Mouse (Mus musculus) MEL (cell line): ENCODE measurements at regions not wholly inside any gene's neighbourhood (a gene's known extent, or its start where the extent isn't known, plus 50 kb on each side); places are given as distances from the start of the nearest gene placed in this dataset.

Experiments used
- DNase-seq: peaks from one replicate; pipeline ENCODE4 v3.0.0; 2011; ENCODE audit warnings: low read depth, low spot score
- H3K27ac ChIP-seq: 2 replicates; pipeline ENCODE4 v1.5.1; 2012; ENCODE audit warnings: low read depth, mild to moderate bottlenecking, control low read depth, low read length, moderate library complexity; ENCODE audit not compliant: control insufficient read depth
- H3K27me3 ChIP-seq, 2 experiments: fragments of 150-350 bp in 1 of 2; sonication (generic) in 1 of 2; 2 replicates each; pipeline ENCODE4 v1.6.1; 2012; ENCODE audit warnings: low read length in 2 of 2, mild to moderate bottlenecking in 2 of 2, improper control_type of control experiment in 1 of 2, moderate library complexity in 1 of 2; ENCODE audit not compliant: insufficient read depth in 2 of 2, control insufficient read depth in 1 of 2
- H3K36me3 ChIP-seq, 2 experiments: 2 replicates each; pipeline ENCODE4 v1.6.1; 2012 to 2014; ENCODE audit warnings: low read length in 2 of 2, improper control_type of control experiment in 1 of 2, inconsistent platforms in 1 of 2, mild to moderate bottlenecking in 1 of 2; ENCODE audit not compliant: insufficient read depth in 2 of 2, control insufficient read depth in 1 of 2
- H3K4me1 ChIP-seq, 2 experiments: fragments of 150-350 bp in 1 of 2; sonication (generic) in 1 of 2; 2 replicates each; pipeline ENCODE4 v1.6.1; 2012; ENCODE audit warnings: low read length in 2 of 2, improper control_type of control experiment in 1 of 2, mild to moderate bottlenecking in 1 of 2; ENCODE audit not compliant: insufficient read depth in 2 of 2, control insufficient read depth in 1 of 2
- H3K4me3 ChIP-seq, 2 experiments: fragments of 150-350 bp in 1 of 2; sonication (generic) in 1 of 2; 2 replicates each; pipeline ENCODE4 v1.5.1; 2012; ENCODE audit warnings: low read depth in 2 of 2, low read length in 2 of 2, mild to moderate bottlenecking in 2 of 2, moderate library complexity in 2 of 2, control low read depth in 1 of 2, improper control_type of control experiment in 1 of 2; ENCODE audit not compliant: control insufficient read depth in 1 of 2, insufficient read depth in 1 of 2
- H3K79me2 ChIP-seq: 2 replicates; pipeline ENCODE4 v1.6.1; 2012; ENCODE audit warnings: mild to moderate bottlenecking, low read length, moderate library complexity; ENCODE audit not compliant: control insufficient read depth, poor library complexity, insufficient read depth
- H3K9ac ChIP-seq: 2 replicates; pipeline ENCODE4 v1.6.1; 2012; ENCODE audit warnings: low read depth, mild to moderate bottlenecking, control low read depth, low read length, moderate library complexity; ENCODE audit not compliant: control insufficient read depth, poor library complexity, severe bottlenecking
- H3K9me3 ChIP-seq: fragments of 150-350 bp; sonication (generic); replicated peaks from 2 replicates; pipeline ENCODE4 v1.6.1; 2012; ENCODE audit warnings: mild to moderate bottlenecking, low read length, improper control_type of control experiment, moderate library complexity; ENCODE audit not compliant: insufficient read depth
- CHD1 ChIP-seq: IDR thresholded peaks from 2 replicates; pipeline ENCODE4 v1.6.1; 2012; ENCODE audit warnings: low read depth, mild to moderate bottlenecking, inconsistent platforms, low read length, improper control_type of control experiment
- CHD2 ChIP-seq: IDR thresholded peaks from 2 replicates; pipeline ENCODE4 v1.6.1; 2011; ENCODE audit warnings: low read length, improper control_type of control experiment
- CTCF ChIP-seq, 3 experiments: IDR thresholded peaks in 2 of 3; conservative IDR thresholded peaks in 1 of 3; 2 replicates each; pipeline ENCODE4 v1.5.1; 2011 to 2012; ENCODE audit warnings: low read length in 3 of 3, low read depth in 2 of 3, mild to moderate bottlenecking in 2 of 3, improper control_type of control experiment in 1 of 3, inconsistent platforms in 1 of 3, mixed read lengths in 1 of 3, moderate library complexity in 1 of 3; ENCODE audit not compliant: control insufficient read depth in 1 of 3, insufficient read depth in 1 of 3, poor library complexity in 1 of 3, severe bottlenecking in 1 of 3
- ELF1 ChIP-seq: IDR thresholded peaks from 2 replicates; pipeline ENCODE4 v1.6.1; 2014; ENCODE audit warnings: low read depth, mild to moderate bottlenecking, inconsistent platforms, low read length, improper control_type of control experiment, moderate library complexity
- GABPA ChIP-seq: IDR thresholded peaks from 2 replicates; pipeline ENCODE4 v1.6.1; 2012; ENCODE audit warnings: low read depth, mild to moderate bottlenecking, inconsistent platforms, low read length, improper control_type of control experiment, moderate library complexity
- GATA1 ChIP-seq: IDR thresholded peaks from 2 replicates; pipeline ENCODE4 v1.6.1; 2011; ENCODE audit warnings: low read depth, low read length, improper control_type of control experiment
- HCFC1 ChIP-seq: IDR thresholded peaks from 2 replicates; pipeline ENCODE4 v1.6.1; 2012; ENCODE audit warnings: low read depth, mild to moderate bottlenecking, inconsistent platforms, low read length, improper control_type of control experiment, moderate library complexity
- JUND ChIP-seq: IDR thresholded peaks from 2 replicates; pipeline ENCODE4 v1.6.1; 2011; ENCODE audit warnings: low read depth, mild to moderate bottlenecking, improper control_type of control experiment, low read length
- KAT2A ChIP-seq: conservative IDR thresholded peaks from 2 replicates; pipeline ENCODE4 v1.6.1; 2012; ENCODE audit warnings: low read depth, low read length, improper control_type of control experiment, inconsistent platforms
- MAFK ChIP-seq: IDR thresholded peaks from 2 replicates; pipeline ENCODE4 v1.6.1; 2011; ENCODE audit warnings: low read depth, mild to moderate bottlenecking, low read length, improper control_type of control experiment, borderline replicate concordance
- MEF2A ChIP-seq: IDR thresholded peaks from 2 replicates; pipeline ENCODE4 v1.6.1; 2014; ENCODE audit warnings: low read depth, mild to moderate bottlenecking, inconsistent platforms, low read length, improper control_type of control experiment; ENCODE audit not compliant: poor library complexity, insufficient replicate concordance, severe bottlenecking; ENCODE audit errors: extremely low read depth
- MXI1 ChIP-seq: IDR thresholded peaks from 2 replicates; pipeline ENCODE4 v1.6.1; 2011; ENCODE audit warnings: mild to moderate bottlenecking, low read depth, low read length, improper control_type of control experiment
- MYB ChIP-seq: IDR thresholded peaks from 2 replicates; pipeline ENCODE4 v1.6.1; 2011; ENCODE audit warnings: mild to moderate bottlenecking, low read depth, low read length, improper control_type of control experiment
- MYC ChIP-seq: IDR thresholded peaks from 2 replicates; pipeline ENCODE4 v1.6.1; 2011; ENCODE audit warnings: low read depth, mild to moderate bottlenecking, low read length, improper control_type of control experiment, moderate library complexity
- NELFE ChIP-seq: IDR thresholded peaks from 2 replicates; pipeline ENCODE4 v1.6.1; 2011; ENCODE audit warnings: low read depth, low read length, improper control_type of control experiment
- POLR2A ChIP-seq, 2 experiments: IDR thresholded peaks; 2 replicates each; pipeline ENCODE4 v1.6.1; 2011 to 2012; ENCODE audit warnings: low read length in 2 of 2, mild to moderate bottlenecking in 2 of 2, control low read depth in 1 of 2, improper control_type of control experiment in 1 of 2, low read depth in 1 of 2, moderate library complexity in 1 of 2; ENCODE audit not compliant: control insufficient read depth in 1 of 2, insufficient read depth in 1 of 2, poor library complexity in 1 of 2
- POLR2AphosphoS2 ChIP-seq: IDR thresholded peaks from 2 replicates; pipeline ENCODE4 v1.6.1; 2011; ENCODE audit warnings: low read length, improper control_type of control experiment
- POLR2AphosphoS5 ChIP-seq: IDR thresholded peaks from 2 replicates; pipeline ENCODE4 v1.6.1; 2012; ENCODE audit warnings: low read depth, borderline replicate concordance, mild to moderate bottlenecking, inconsistent platforms, low read length, moderate library complexity, mixed read lengths
- SIN3A ChIP-seq: IDR thresholded peaks from 2 replicates; pipeline ENCODE4 v1.6.1; 2012; ENCODE audit warnings: low read length, improper control_type of control experiment, inconsistent platforms
- SMC3 ChIP-seq: IDR thresholded peaks from 2 replicates; pipeline ENCODE4 v1.6.1; 2011; ENCODE audit warnings: low read depth, low read length, improper control_type of control experiment
- TAL1 ChIP-seq: IDR thresholded peaks from 2 replicates; pipeline ENCODE4 v1.6.1; 2012; ENCODE audit warnings: mild to moderate bottlenecking, inconsistent platforms, low read length, moderate library complexity, mixed read lengths
- TCF12 ChIP-seq: IDR thresholded peaks from 2 replicates; pipeline ENCODE4 v1.6.1; 2014; ENCODE audit warnings: low read depth, mild to moderate bottlenecking, inconsistent platforms, low read length, improper control_type of control experiment, moderate library complexity
- UBTF ChIP-seq: IDR thresholded peaks from 2 replicates; pipeline ENCODE4 v1.6.1; 2012; ENCODE audit warnings: low read depth, mild to moderate bottlenecking, inconsistent platforms, low read length, improper control_type of control experiment, moderate library complexity, borderline replicate concordance; ENCODE audit not compliant: insufficient read depth
- ZC3H11A ChIP-seq: IDR thresholded peaks from 2 replicates; pipeline ENCODE4 v1.6.1; 2012; ENCODE audit warnings: low read depth, mild to moderate bottlenecking, inconsistent platforms, low read length, improper control_type of control experiment
- ZMIZ1 ChIP-seq: IDR thresholded peaks from 2 replicates; pipeline ENCODE4 v1.6.1; 2012; ENCODE audit warnings: low read depth, mild to moderate bottlenecking, inconsistent platforms, low read length, improper control_type of control experiment, moderate library complexity
- ZNF384 ChIP-seq: IDR thresholded peaks from 2 replicates; pipeline ENCODE4 v1.6.1; 2012; ENCODE audit warnings: low read depth, mild to moderate bottlenecking, inconsistent platforms, low read length, improper control_type of control experiment

- no peaks in the 10 kb centered on the region for H3K36me3 ChIP-seq
- TF ChIP-seq MYC, result no peak
- TF ChIP-seq MXI1, result no peak
- no peak for TF ChIP-seq JUND
- no peak for TF ChIP-seq KAT2A
- TF ChIP-seq POLR2AphosphoS2, result no peak
- no peak for TF ChIP-seq POLR2A (IDR thresholded peaks at IDR 0.05; ENCODE audit: control insufficient read depth in 1 of 2, insufficient read depth in 1 of 2, low read depth in 1 of 2, low read length in 2 of 2, poor library complexity in 1 of 2)
- TF ChIP-seq GABPA, result no peak
- TF ChIP-seq MAFK, result no peak
- TF ChIP-seq TAL1, result no peak
- no peak for TF ChIP-seq TCF12
- TF ChIP-seq SIN3A, result no peak
- no peak for TF ChIP-seq POLR2AphosphoS5
- no peaks in the 10 kb centered on the region for H3K79me2 ChIP-seq
- no peak overlapping the region for H3K9ac ChIP-seq
- H3K27ac ChIP-seq, result no peak overlapping the region
- no peak overlapping the region for H3K4me3 ChIP-seq
- no peaks in the 10 kb centered on the region for H3K9me3 ChIP-seq
- H3K4me1 ChIP-seq, result no peaks in the 10 kb centered on the region
- DNase-seq, result no peak
- H3K27me3 ChIP-seq, result no peaks in the 10 kb centered on the region
Observed at GRCm38 (mm10) chr1:76896152-76896864, 618.6 kb downstream of the Epha4 start.

GRCm38 (mm10) chr1:76897431-76897830, 617.5 kb downstream of the Epha4 start:
- TF ChIP-seq ELF1, result no peak
- no peak for TF ChIP-seq SIN3A
- TF ChIP-seq NELFE, result no peak
- TF ChIP-seq KAT2A, result no peak
- TF ChIP-seq GATA1, result no peak
- no peak for TF ChIP-seq UBTF
- TF ChIP-seq HCFC1, result no peak
- TF ChIP-seq CTCF (IDR thresholded peaks at IDR 0.05 in 2 of 3, conservative IDR thresholded peaks at IDR 0.05 in 1 of 3; ENCODE audit: control insufficient read depth in 1 of 3, insufficient read depth in 1 of 3, low read depth in 2 of 3, low read length in 3 of 3, poor library complexity in 1 of 3, severe bottlenecking in 1 of 3), result no peak
- TF ChIP-seq MYC, result no peak
- TF ChIP-seq JUND, result no peak
- TF ChIP-seq ZNF384, result no peak
- TF ChIP-seq POLR2AphosphoS2, result no peak
- TF ChIP-seq CHD2, result no peak
- no peak for TF ChIP-seq POLR2AphosphoS5
- TF ChIP-seq ZMIZ1, result no peak
- TF ChIP-seq MEF2A, result no peak
- no peak for TF ChIP-seq CHD1
- TF ChIP-seq SMC3, result no peak
- TF ChIP-seq MYB, result no peak
- no peak for TF ChIP-seq ZC3H11A

More at GRCm38 (mm10) chr1:76897431-76897830, 617.5 kb downstream of the Epha4 start:
- H3K4me1 ChIP-seq, result no peaks in the 10 kb centered on the region
- no peak overlapping the region for H3K9ac ChIP-seq
- H3K79me2 ChIP-seq, result no peaks in the 10 kb centered on the region
- no peak for DNase-seq
- no peak overlapping the region for H3K27ac ChIP-seq
- H3K36me3 ChIP-seq, result no peaks in the 10 kb centered on the region
- no peak overlapping the region for H3K4me3 ChIP-seq
- H3K9me3 ChIP-seq, result no peaks in the 10 kb centered on the region
- no peaks in the 10 kb centered on the region for H3K27me3 ChIP-seq
